Mouse (Mus musculus): ENCODE measurements around the gene Xpo4. TPM values are rescaled to one million over a fixed set of nuclear protein-coding genes. Genes with fewer than 3 reads are reported as not detected.

The Xpo4 gene
- total RNA-seq, 1 experiment: 42.2 TPM

GRCm38 (mm10) chr14:57620598-57621236, 44.5 kb downstream of the Xpo4 start:
- H3K4me1 ChIP-seq (ENCODE audit: control insufficient read depth in 2 of 2, insufficient read depth in 2 of 2, low read length in 2 of 2, poor library complexity in 1 of 2): 0 out of 4 replicates have a peak, but pooled peaks cover 0 to 2% of the 10 kb centered on the region in 2 experiments
- no peak overlapping the region for H3K9ac ChIP-seq (ENCODE audit: insufficient read depth, low read depth, low read length, poor library complexity, severe bottlenecking)
- no peak for DNase-seq (ENCODE audit: low read depth, low spot score)
- H3K36me3 ChIP-seq (ENCODE audit: control insufficient read depth, insufficient read depth, low read length, poor library complexity, severe bottlenecking): peaks cover 8% of the 10 kb centered on the region
- no peaks in the 10 kb centered on the region for H3K9me3 ChIP-seq (ENCODE audit: control insufficient read depth, insufficient read depth, low read depth, low read length)
- H3K4me3 ChIP-seq (ENCODE audit: insufficient read depth in 1 of 2, low read depth in 1 of 2, low read length in 2 of 2, poor library complexity in 1 of 2, severe bottlenecking in 1 of 2): no peak overlapping the region
- no peak for TF ChIP-seq ZNF384 (IDR thresholded peaks at IDR 0.05; ENCODE audit: low read depth, low read length)
- TF ChIP-seq CHD2 (IDR thresholded peaks at IDR 0.05; ENCODE audit: low read depth, low read length): no peak
- no peak for TF ChIP-seq HCFC1 (IDR thresholded peaks at IDR 0.05; ENCODE audit: borderline replicate concordance, insufficient read depth, low read length)
- TF ChIP-seq MAFK (IDR thresholded peaks at IDR 0.05; ENCODE audit: insufficient read depth, low read depth, low read length): no peak
- no peak for TF ChIP-seq ZC3H11A (IDR thresholded peaks at IDR 0.05; ENCODE audit: borderline replicate concordance, low read depth, low read length)
- no peak overlapping the region for H3K27ac ChIP-seq (ENCODE audit: insufficient read depth, low read depth, low read length, poor library complexity, severe bottlenecking)
- in situ Hi-C loops (cut with MboI; ENCODE audit: low sequenced_read_pairs in 2 of 2, unreplicated experiment in 2 of 2): no loop called here

DNA sequence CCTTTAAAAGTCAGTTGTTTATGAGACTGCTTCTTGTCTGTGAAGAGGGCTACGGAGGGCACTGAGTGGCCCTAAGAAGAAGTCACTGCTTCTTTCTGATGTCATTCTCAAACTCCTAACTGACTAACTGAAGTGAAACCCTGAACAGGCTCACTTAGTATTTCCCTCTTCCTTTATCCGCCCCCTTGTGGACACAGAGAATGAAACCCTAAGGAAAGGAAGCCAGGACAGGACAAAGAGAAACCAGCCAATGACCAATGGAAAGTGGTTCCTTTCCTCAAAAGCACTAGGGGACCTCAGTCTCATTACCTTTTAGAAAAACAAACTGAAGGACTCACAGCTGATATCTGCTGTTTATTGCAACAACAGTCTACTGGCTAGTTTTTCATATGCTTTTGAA, 45.7 kb downstream of the Xpo4 start:
- TF ChIP-seq ZC3H11A (IDR thresholded peaks at IDR 0.05; ENCODE audit: borderline replicate concordance, low read depth, low read length) (no peak), HCFC1 (IDR thresholded peaks at IDR 0.05; ENCODE audit: borderline replicate concordance, insufficient read depth, low read length) (no peak), ZNF384 (IDR thresholded peaks at IDR 0.05; ENCODE audit: low read depth, low read length) (no peak), CHD2 (IDR thresholded peaks at IDR 0.05; ENCODE audit: low read depth, low read length) (no peak), MAFK (IDR thresholded peaks at IDR 0.05; ENCODE audit: insufficient read depth, low read depth, low read length) (no peak)
- DNase-seq (ENCODE audit: low read depth, low spot score): peak; percentile 66
- in situ Hi-C loops (cut with MboI; ENCODE audit: low sequenced_read_pairs in 2 of 2, unreplicated experiment in 2 of 2): no loop called here
- H3K9ac ChIP-seq (ENCODE audit: insufficient read depth, low read depth, low read length, poor library complexity, severe bottlenecking): no peak overlapping the region
- peaks cover 8% of the 10 kb centered on the region for H3K36me3 ChIP-seq (ENCODE audit: control insufficient read depth, insufficient read depth, low read length, poor library complexity, severe bottlenecking)
- no peak overlapping the region for H3K27ac ChIP-seq (ENCODE audit: insufficient read depth, low read depth, low read length, poor library complexity, severe bottlenecking)
- no peak overlapping the region for H3K4me3 ChIP-seq (ENCODE audit: insufficient read depth in 1 of 2, low read depth in 1 of 2, low read length in 2 of 2, poor library complexity in 1 of 2, severe bottlenecking in 1 of 2)
- H3K9me3 ChIP-seq (ENCODE audit: control insufficient read depth, insufficient read depth, low read depth, low read length): no peaks in the 10 kb centered on the region
- 0 out of 4 replicates have a peak, but pooled peaks cover 0 to 2% of the 10 kb centered on the region in 2 experiments for H3K4me1 ChIP-seq (ENCODE audit: control insufficient read depth in 2 of 2, insufficient read depth in 2 of 2, low read length in 2 of 2, poor library complexity in 1 of 2)

DNA sequence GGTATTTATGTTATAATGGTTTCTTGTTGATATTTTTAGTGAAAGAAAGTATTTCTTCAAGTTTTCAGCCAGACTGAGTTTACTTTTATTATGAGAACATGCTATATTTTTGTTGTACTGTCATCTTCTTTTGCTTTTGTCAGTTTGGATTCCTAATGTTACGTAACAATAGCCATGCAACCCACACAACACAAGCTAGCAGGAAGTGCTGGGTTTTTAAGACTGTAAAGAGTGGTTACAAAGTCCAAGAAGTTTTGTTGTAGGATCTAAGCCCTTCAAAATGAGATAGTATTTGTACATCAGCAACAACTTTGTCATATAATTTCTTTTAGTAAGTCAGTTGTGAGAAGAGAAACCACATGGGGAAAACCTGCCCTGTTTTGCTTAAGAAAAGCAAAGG, 47.6 kb downstream of the Xpo4 start:
- Histone ChIP-seq H3K9me3 (ENCODE audit: control insufficient read depth, insufficient read depth, low read depth, low read length) (no peaks in the 10 kb centered on the region), H3K9ac (ENCODE audit: insufficient read depth, low read depth, low read length, poor library complexity, severe bottlenecking) (no peak overlapping the region), H3K36me3 (ENCODE audit: control insufficient read depth, insufficient read depth, low read length, poor library complexity, severe bottlenecking) (peaks cover 8% of the 10 kb centered on the region), H3K4me1 (ENCODE audit: control insufficient read depth in 2 of 2, insufficient read depth in 2 of 2, low read length in 2 of 2, poor library complexity in 1 of 2) (0 out of 4 replicates have a peak, but pooled peaks cover 0 to 2% of the 10 kb centered on the region in 2 experiments), H3K4me3 (ENCODE audit: insufficient read depth in 1 of 2, low read depth in 1 of 2, low read length in 2 of 2, poor library complexity in 1 of 2, severe bottlenecking in 1 of 2) (no peak overlapping the region), H3K27ac (ENCODE audit: insufficient read depth, low read depth, low read length, poor library complexity, severe bottlenecking) (no peak overlapping the region)
- TF ChIP-seq ZNF384 (IDR thresholded peaks at IDR 0.05; ENCODE audit: low read depth, low read length): no peak
- no peak for TF ChIP-seq HCFC1 (IDR thresholded peaks at IDR 0.05; ENCODE audit: borderline replicate concordance, insufficient read depth, low read length)
- in situ Hi-C loops (cut with MboI; ENCODE audit: low sequenced_read_pairs in 2 of 2, unreplicated experiment in 2 of 2): no loop called here
- no peak for DNase-seq (ENCODE audit: low read depth, low spot score)

DNA sequence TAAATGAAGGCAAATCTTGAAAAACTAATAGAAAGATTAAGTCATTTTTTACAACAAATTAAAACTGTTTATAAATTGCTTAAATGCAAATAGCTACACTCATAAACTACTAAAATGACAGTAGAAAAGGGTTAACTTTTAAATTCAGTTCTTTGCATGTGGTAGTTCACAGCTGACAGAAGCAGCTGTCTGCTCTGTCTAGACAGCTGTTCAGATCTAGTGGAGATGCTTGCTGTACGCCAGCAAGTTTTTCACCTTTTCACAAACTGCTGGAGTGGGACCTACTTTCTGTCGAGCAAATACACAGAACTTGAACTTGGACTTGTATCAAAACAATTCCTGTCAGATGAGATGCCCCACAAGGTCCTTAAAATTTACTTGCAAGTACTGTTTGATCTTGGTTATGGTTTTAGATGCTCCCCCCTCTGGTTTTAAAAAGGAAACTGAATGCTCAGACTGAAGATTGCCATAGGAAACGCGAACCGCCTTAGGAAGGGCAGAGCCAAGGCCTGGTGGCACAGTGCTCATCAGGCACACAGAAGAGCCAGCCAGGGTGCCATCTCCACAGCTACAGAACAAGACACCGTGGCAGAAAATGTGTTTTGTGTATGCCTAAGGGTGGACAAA, 48.8 kb downstream of the Xpo4 start:
- in situ Hi-C loops (cut with MboI; ENCODE audit: low sequenced_read_pairs in 2 of 2, unreplicated experiment in 2 of 2): no loop called here
- no peak overlapping the region for H3K27ac ChIP-seq (ENCODE audit: insufficient read depth, low read depth, low read length, poor library complexity, severe bottlenecking)
- 0 out of 4 replicates have a peak, but pooled peaks cover 0 to 2% of the 10 kb centered on the region in 2 experiments for H3K4me1 ChIP-seq (ENCODE audit: control insufficient read depth in 2 of 2, insufficient read depth in 2 of 2, low read length in 2 of 2, poor library complexity in 1 of 2)
- peaks cover 8% of the 10 kb centered on the region for H3K36me3 ChIP-seq (ENCODE audit: control insufficient read depth, insufficient read depth, low read length, poor library complexity, severe bottlenecking)
- TF ChIP-seq ZNF384 (IDR thresholded peaks at IDR 0.05; ENCODE audit: low read depth, low read length): no peak
- no peak for TF ChIP-seq MAFK (IDR thresholded peaks at IDR 0.05; ENCODE audit: insufficient read depth, low read depth, low read length)
- no peak for TF ChIP-seq ZC3H11A (IDR thresholded peaks at IDR 0.05; ENCODE audit: borderline replicate concordance, low read depth, low read length)
- no peak for TF ChIP-seq CHD2 (IDR thresholded peaks at IDR 0.05; ENCODE audit: low read depth, low read length)
- no peak overlapping the region for H3K9ac ChIP-seq (ENCODE audit: insufficient read depth, low read depth, low read length, poor library complexity, severe bottlenecking)
- H3K4me3 ChIP-seq (ENCODE audit: insufficient read depth in 1 of 2, low read depth in 1 of 2, low read length in 2 of 2, poor library complexity in 1 of 2, severe bottlenecking in 1 of 2): no peak overlapping the region
- no peaks in the 10 kb centered on the region for H3K9me3 ChIP-seq (ENCODE audit: control insufficient read depth, insufficient read depth, low read depth, low read length)
- DNase-seq (ENCODE audit: low read depth, low spot score): no peak

Data from ES-E14 (cell line).